Mouse (Mus musculus) heart, adult 2 months (tissue): ENCODE measurements at regions not wholly inside any gene's neighbourhood (a gene's known extent, or its start where the extent isn't known, plus 50 kb on each side); places are given as distances from the start of the nearest gene placed in this dataset.

ENCODE experiments used
- DNase-seq, 2 experiments: peaks; one replicate each; pipeline ENCODE4 v3.0.0; 2021
- H3K27ac ChIP-seq: fragments of 200-600 bp; 2 replicates; pipeline ENCODE4 v1.8.1; 2022
- H3K27me3 ChIP-seq: fragments of 200-500 bp; 2 replicates; pipeline ENCODE4 v1.6.1; 2012; ENCODE audit warnings: mild to moderate bottlenecking, low read length, inconsistent platforms, mixed read lengths; ENCODE audit not compliant: control insufficient read depth, insufficient read depth
- H3K36me3 ChIP-seq: fragments of 200-500 bp; 2 replicates; pipeline ENCODE4 v1.6.1; 2012; ENCODE audit warnings: low read length, inconsistent platforms; ENCODE audit not compliant: control insufficient read depth, insufficient read depth
- H3K4me1 ChIP-seq: fragments of 200-500 bp; 2 replicates; pipeline ENCODE4 v1.6.1; 2011; ENCODE audit warnings: low read length; ENCODE audit not compliant: control insufficient read depth, insufficient read depth
- H3K4me3 ChIP-seq: fragments of 200-600 bp; 2 replicates; pipeline ENCODE4 v1.8.1; 2022
- H3K79me2 ChIP-seq: fragments of 200-500 bp; replicated peaks from 2 replicates; pipeline ENCODE4 v1.6.1; 2012; ENCODE audit warnings: mild to moderate bottlenecking, inconsistent platforms, low read length, moderate library complexity, mixed read lengths; ENCODE audit not compliant: control insufficient read depth, insufficient read depth
- H3K9ac ChIP-seq: fragments of 200-500 bp; 2 replicates; pipeline ENCODE4 v1.6.1; 2012; ENCODE audit warnings: low read depth, mild to moderate bottlenecking, control low read depth, inconsistent platforms, low read length, mixed read lengths
- CTCF ChIP-seq: fragments of 200-600 bp; IDR thresholded peaks from 2 replicates; pipeline ENCODE4 v1.8.1; 2022; ENCODE audit warnings: antibody characterized with exemption, mild to moderate bottlenecking, moderate library complexity
- EP300 ChIP-seq: fragments of 200-500 bp; IDR thresholded peaks from 2 replicates; pipeline ENCODE4 v1.6.1; 2011; ENCODE audit warnings: low read depth, low read length, control low read depth; ENCODE audit not compliant: insufficient read depth
- POLR2A ChIP-seq: fragments of 200-500 bp; IDR thresholded peaks from 2 replicates; pipeline ENCODE4 v1.6.1; 2011; ENCODE audit warnings: mild to moderate bottlenecking, low read depth, low read length, control low read depth; ENCODE audit not compliant: insufficient read depth
- WGBS: fragments of 180-500 bp; shearing (Covaris S2); methylation state at CpG from one replicate; pipeline ENCODE4 v1.1.7; 2018; 5-methylcytosine and 5-hydroxymethylcytosine counted together
- intact Hi-C: fragments of 180-260 bp; cut with DNase I; formaldehyde crosslinking; loops from one replicate; pipeline ENCODE4 v1.15.1; 2025

GRCm38 (mm10) chr1:23279827-23280226, 117.7 kb downstream of the Ogfrl1 start:
- peaks cover 11% of the 10 kb centered on the region for H3K4me1 ChIP-seq
- TF ChIP-seq POLR2A = peak; percentile 46; the same call in 1 of the 2 replicates
- TF ChIP-seq EP300 = no peak
- no peak for TF ChIP-seq CTCF
- H3K27ac ChIP-seq = peak overlapping the region; percentile 70
- WGBS = 33% methylated on average over 2 of the region's 2 CpGs
- intact Hi-C loops = loop anchor here (5.0 to 10.0 kb wide), 5 partner anchors 78 to 675 kb away; no protein-coding TSS in a partner anchor
- no peaks in the 10 kb centered on the region for H3K27me3 ChIP-seq
- H3K79me2 ChIP-seq = no peaks in the 10 kb centered on the region; the same call in 1 of the 2 replicates
- no peak overlapping the region for H3K9ac ChIP-seq
- no peak overlapping the region for H3K4me3 ChIP-seq
- peak in 1 of 2 experiments; percentile 17 for DNase-seq
- peaks cover 42% of the 10 kb centered on the region for H3K36me3 ChIP-seq

- 29% methylated on average over 6 of the region's 6 CpGs for WGBS
- H3K36me3 ChIP-seq = peaks cover 57% of the 10 kb centered on the region
- H3K27ac ChIP-seq = peak overlapping the region; percentile 59; the same call in 1 of the 2 replicates
- no peaks in the 10 kb centered on the region; the same call in none of the 2 replicates for H3K79me2 ChIP-seq
- no peak for DNase-seq
- H3K27me3 ChIP-seq = no peaks in the 10 kb centered on the region
- H3K4me1 ChIP-seq = peaks cover 16% of the 10 kb centered on the region
- H3K4me3 ChIP-seq = no peak overlapping the region; the same call in 1 of the 2 replicates
- intact Hi-C loops = no loop called here
- no peak for TF ChIP-seq EP300
- no peak for TF ChIP-seq CTCF
- no peak for TF ChIP-seq POLR2A
- H3K9ac ChIP-seq = no peak overlapping the region
Measured at GRCm38 (mm10) chr1:23272077-23272476, 125.5 kb downstream of the Ogfrl1 start.

GRCm38 (mm10) chr1:23270910-23271822, 126.4 kb downstream of the Ogfrl1 start:
- 14% methylated on average over 6 of the region's 6 CpGs for WGBS
- Histone ChIP-seq H3K79me2 (no peaks in the 10 kb centered on the region; the same call in 1 of the 2 replicates), H3K9ac (no peak overlapping the region), H3K27ac (peak overlapping the region; percentile 59), H3K4me3 (peak overlapping the region; percentile 9; the same call in 1 of the 2 replicates), H3K4me1 (peaks cover 10% of the 10 kb centered on the region), H3K27me3 (no peaks in the 10 kb centered on the region), H3K36me3 (peaks cover 54% of the 10 kb centered on the region)
- intact Hi-C loops = loop anchor here (2.0 kb wide), 1 partner anchor 14 kb away; no protein-coding TSS in a partner anchor
- TF ChIP-seq CTCF = no peak
- no peak for TF ChIP-seq POLR2A
- TF ChIP-seq EP300 = no peak
- peak in 1 of 2 experiments; percentile 23 for DNase-seq

GRCm38 (mm10) chr1:23268062-23268461, 129.5 kb downstream of the Ogfrl1 start:
- H3K27ac ChIP-seq = no peak overlapping the region
- intact Hi-C loops = no loop called here
- no peak for DNase-seq

GRCm38 (mm10) chr1:23265556-23266232, 131.9 kb downstream of the Ogfrl1 start:
- peaks cover 2% of the 10 kb centered on the region; the same call in 1 of the 2 replicates for H3K79me2 ChIP-seq
- no peaks in the 10 kb centered on the region for H3K27me3 ChIP-seq
- H3K36me3 ChIP-seq = peaks cover 43% of the 10 kb centered on the region
- no peak for DNase-seq
- H3K27ac ChIP-seq = no peak overlapping the region
- no peak overlapping the region for H3K4me3 ChIP-seq
- H3K4me1 ChIP-seq = peaks cover 15% of the 10 kb centered on the region
- 54% methylated on average over 3 of the region's 3 CpGs for WGBS
- no peak for TF ChIP-seq CTCF
- no peak for TF ChIP-seq POLR2A
- no peak for TF ChIP-seq EP300
- intact Hi-C loops = no loop called here
- H3K9ac ChIP-seq = no peak overlapping the region

More at GRCm38 (mm10) chr1:23268062-23268461, 129.5 kb downstream of the Ogfrl1 start:
- Histone ChIP-seq H3K36me3 (peaks cover 50% of the 10 kb centered on the region), H3K9ac (no peak overlapping the region), H3K4me1 (peaks cover 19% of the 10 kb centered on the region), H3K4me3 (no peak overlapping the region), H3K79me2 (peaks cover 2% of the 10 kb centered on the region; the same call in 1 of the 2 replicates), H3K27me3 (no peaks in the 10 kb centered on the region)
- TF ChIP-seq EP300 = no peak
- no peak for TF ChIP-seq POLR2A
- TF ChIP-seq CTCF = no peak
